In genomic region chr5:32853731-32854507, GRCm38 (mm10) we compare ENCODE assay signal across 8 mouse cellular contexts. TPM values are rescaled to one million over a fixed set of nuclear protein-coding genes. Genes with fewer than 3 reads are reported as not detected.
DNase-seq lines count a peak whose midpoint lies in the region; ATAC-seq and TF ChIP-seq lines count a peak whose summit lies in the region.

TSS of gene Prr14l (minus strand) at chr5:32854256.

- H3K9ac ChIP-seq in kidney, embryonic 14.5 days (ENCODE audit: low read depth, low read length), result peak within 1 kb of the TSS; percentile 96
- H3K9ac ChIP-seq in limb, embryonic 15.5 days, result peak within 1 kb of the TSS; percentile 97

- no peak for TF ChIP-seq CTCF in bone marrow macrophage, adult 2 months (IDR thresholded peaks at IDR 0.05; ENCODE audit: low read depth, low read length)
- TF ChIP-seq CTCF in embryonic fibroblast, embryonic 13.5 days (IDR thresholded peaks at IDR 0.05; ENCODE audit: borderline replicate concordance, insufficient read depth, low read length), result no peak

- peak; percentile 99 for DNase-seq in A20 (ENCODE audit: low read depth, low spot score)
- DNase-seq in heart, adult 9 months (ENCODE audit: low spot score in 2 of 2), result peak; percentile 96 to 98
- peak; percentile 96 to 99 for DNase-seq in monocyte, adult 2 months (ENCODE audit: low read depth in 1 of 2, low spot score in 2 of 2)
- peak; percentile 97 to 98 for DNase-seq in spleen, postnatal 36 days (ENCODE audit: low spot score in 2 of 2)

- H3K9me3 ChIP-seq in kidney, embryonic 14.5 days (ENCODE audit: control insufficient read depth, low read length), result no peaks in the 10 kb centered on the region
- H3K9me3 ChIP-seq in limb, embryonic 15.5 days, result no peaks in the 10 kb centered on the region

- H3K27me3 ChIP-seq in kidney, embryonic 14.5 days (ENCODE audit: control insufficient read depth, insufficient read depth, low read length), result no peaks in the 10 kb centered on the region
- H3K27me3 ChIP-seq in limb, embryonic 15.5 days, result no peaks in the 10 kb centered on the region

- peak within 1 kb of the TSS; percentile 71 for H3K4me2 ChIP-seq in kidney, embryonic 14.5 days (replicated peaks; ENCODE audit: low read depth, low read length)
- peak within 1 kb of the TSS; percentile 68 for H3K4me2 ChIP-seq in limb, embryonic 15.5 days

- peak within 1 kb of the TSS; percentile 69 for H3K27ac ChIP-seq in bone marrow macrophage, adult 2 months (ENCODE audit: insufficient read depth, low read depth, low read length)
- H3K27ac ChIP-seq in embryonic fibroblast, embryonic 13.5 days (ENCODE audit: insufficient read depth, low read length), result peak within 1 kb of the TSS; percentile 61
- H3K27ac ChIP-seq in kidney, embryonic 14.5 days (ENCODE audit: low read depth, low read length), result peak within 1 kb of the TSS; percentile 80
- peak within 1 kb of the TSS; percentile 89 for H3K27ac ChIP-seq in limb, embryonic 15.5 days

- H3K36me3 ChIP-seq in kidney, embryonic 14.5 days (ENCODE audit: control insufficient read depth, insufficient read depth, low read length), result peaks cover 8% of the 10 kb centered on the region; the same call in 1 of the 2 replicates
- peaks cover 7% of the 10 kb centered on the region; the same call in 1 of the 2 replicates for H3K36me3 ChIP-seq in limb, embryonic 15.5 days

- peak; percentile 95 for ATAC-seq in kidney, embryonic 14.5 days (ENCODE audit: low FRiP score, low TSS enrichment)
- peak; percentile 95 for ATAC-seq in limb, embryonic 15.5 days (ENCODE audit: insufficient number of reproducible peaks, low FRiP score, low TSS enrichment, low read depth)

- under 1% methylated on average over 51 of the region's 51 CpGs for WGBS in kidney, embryonic 14.5 days
- WGBS in limb, embryonic 15.5 days, result under 1% methylated on average over 51 of the region's 51 CpGs

- peaks cover 19% of the 10 kb centered on the region for H3K4me1 ChIP-seq in bone marrow macrophage, adult 2 months (ENCODE audit: control insufficient read depth, insufficient read depth, low read length)
- peaks cover 4% of the 10 kb centered on the region for H3K4me1 ChIP-seq in embryonic fibroblast, embryonic 13.5 days (ENCODE audit: control insufficient read depth, insufficient read depth, low read length)
- H3K4me1 ChIP-seq in kidney, embryonic 14.5 days (ENCODE audit: control insufficient read depth, insufficient read depth, low read length), result peaks cover 20% of the 10 kb centered on the region; the same call in 1 of the 2 replicates
- H3K4me1 ChIP-seq in limb, embryonic 15.5 days, result peaks cover 19% of the 10 kb centered on the region

- peak; percentile 82 for TF ChIP-seq POLR2A in bone marrow macrophage, adult 2 months (IDR thresholded peaks at IDR 0.05; ENCODE audit: borderline replicate concordance, low read depth, low read length)
- peak; percentile 90 for TF ChIP-seq POLR2A in embryonic fibroblast, embryonic 13.5 days (IDR thresholded peaks at IDR 0.05; ENCODE audit: low read depth, low read length)

- peak within 1 kb of the TSS; percentile 71 for H3K4me3 ChIP-seq in bone marrow macrophage, adult 2 months (ENCODE audit: insufficient read depth, low read length)
- H3K4me3 ChIP-seq in embryonic fibroblast, embryonic 13.5 days (ENCODE audit: insufficient read depth, low read length), result peak within 1 kb of the TSS; percentile 97
- H3K4me3 ChIP-seq in kidney, embryonic 14.5 days (ENCODE audit: low read length), result peak within 1 kb of the TSS; percentile 86
- H3K4me3 ChIP-seq in limb, embryonic 15.5 days, result peak within 1 kb of the TSS; percentile 97

RNA-seq across cellular contexts. Expression of gene Prr14l, which starts in this region (rescaled TPM):
- 20.8 and 27.5 TPM in 2 replicates for polyA plus RNA-seq in bone marrow macrophage, adult 2 months (2012; ENCODE audit: insufficient read depth, insufficient read length, missing spikeins)
- polyA plus RNA-seq in embryonic fibroblast, embryonic 13.5 days (2011; ENCODE audit: insufficient read length, low read depth, missing spikeins), result 15.2 and 16.8 TPM in 2 replicates
- 12.6 and 20.7 TPM in 2 replicates for polyA plus RNA-seq in kidney, embryonic 14.5 days (2014; fragmentation: Nextera tagmentation; extraction: Ambion mirVana)
- 12.7 and 16.7 TPM in 2 replicates for polyA plus RNA-seq in limb, embryonic 15.5 days (2015; fragmentation: Nextera tagmentation; extraction: Ambion mirVana)

Comparison
In these comparisons a context has a peak if more than half of its experiments do, and no peak if none do; other contexts are left out.
1. Peak in every context shown above with its lines: DNase-seq, ATAC-seq, H3K4me3 ChIP-seq and H3K27ac ChIP-seq.